Mouse (Mus musculus): ENCODE data around the gene Gm13103.
"Not testable (repeated sequence)": the region's sequence is repeated elsewhere in the genome, so short reads cannot be mapped to it uniquely, and the experiment has no call there.

Gm13103 gene

GRCm38 (mm10) chr4:143846197-143846596 is at the start of gene Gm13103:
TSS of gene Gm13103 (plus strand) at chr4:143846497.
- in situ Hi-C loops (cut with MboI, MseI): not testable (repeated sequence)

GRCm38 (mm10) chr4:143815993-143816392 is 30.3 kb upstream of the Gm13103 start, which contains the start of gene Gm13084:
TSS of gene Gm13084 (minus strand) at chr4:143816093.
- in situ Hi-C loops (cut with MboI, MseI): no loop called here

GRCm38 (mm10) chr4:143882371-143882770 is 36.1 kb downstream of the Gm13103 start:
- in situ Hi-C loops (cut with MboI, MseI): not testable (repeated sequence)

- in situ Hi-C loops (cut with MboI, MseI): not testable (repeated sequence)
Observed at GRCm38 (mm10) chr4:143894406-143894805, 48.1 kb downstream of the Gm13103 start.

- in situ Hi-C loops (cut with MboI, MseI): not testable (repeated sequence)
Observed at GRCm38 (mm10) chr4:143900280-143900679, 54.0 kb downstream of the Gm13103 start, which contains the start of gene Pramef6. TSS of gene Pramef6 (minus strand) at chr4:143900380.
